In genomic region chr1:36761568-36761967, GRCm38 (mm10) we compare ENCODE assay signal across 12 mouse cellular contexts. TPM values are rescaled to one million over a fixed set of nuclear protein-coding genes. Genes with fewer than 3 reads are reported as not detected.
DNase-seq lines count a peak whose midpoint lies in the region; ATAC-seq lines count a peak whose summit lies in the region.
"Had no signal": no experiment of that assay in that cellular context is flagged by ENCODE, and none has a peak within 500 bp of the region (broad histone marks: within the 10 kb centered on the region; RNA-seq: fewer than 3 reads in every experiment).

TSS of gene Zap70 (plus strand) at chr1:36761798.

- peak; percentile 40 to 46 for DNase-seq in spleen, postnatal 36 days (ENCODE audit: low spot score in 2 of 2)
- no peak for DNase-seq in spleen, adult 18-20 months
- no peak for DNase-seq in gonadal fat pad, adult 2 months (ENCODE audit: low read depth)
- DNase-seq in thymus, postnatal 4 days = peak; percentile 73
- DNase-seq in right cerebral cortex, adult 2 months (ENCODE audit: low spot score in 2 of 2) = no peak
- no peak for DNase-seq in retina, embryonic 14.5 days (ENCODE audit: low spot score)
- DNase-seq: cerebellum, adult 11-12 months; heart, adult 2 months; heart, postnatal 36 days; liver, postnatal 0 days; midbrain, embryonic 14.5 days had no signal

- peak; percentile 25; the same call in 1 of the 2 replicates for ATAC-seq in neutrophil, adult 5-6 weeks (ENCODE audit: extremely low read depth, insufficient number of reproducible peaks, low FRiP score, poor library complexity, severe bottlenecking)
- ATAC-seq: liver, postnatal 0 days had no signal

RNA-seq across cellular contexts. Expression of gene Zap70, which starts in this region (rescaled TPM):
- 16.6 and 19.2 TPM in 2 replicates for polyA plus RNA-seq in gonadal fat pad, adult 2 months (2012; rRNA removed)
- 7.1 and 12.8 TPM in 2 replicates for total RNA-seq in neutrophil, adult 5-6 weeks (2017)

Comparison
In these comparisons a context has a peak if more than half of its experiments do, and no peak if none do; other contexts are left out.
1. DNase-seq: peak in spleen, postnatal 36 days (2 of 2) and thymus, postnatal 4 days (single experiment); none in spleen, adult 18-20 months (0 of 2), gonadal fat pad, adult 2 months (single experiment), right cerebral cortex, adult 2 months (0 of 2) and retina, embryonic 14.5 days (single experiment).